ENCODE assay signal across 18 mouse cellular contexts in the genomic region with DNA sequence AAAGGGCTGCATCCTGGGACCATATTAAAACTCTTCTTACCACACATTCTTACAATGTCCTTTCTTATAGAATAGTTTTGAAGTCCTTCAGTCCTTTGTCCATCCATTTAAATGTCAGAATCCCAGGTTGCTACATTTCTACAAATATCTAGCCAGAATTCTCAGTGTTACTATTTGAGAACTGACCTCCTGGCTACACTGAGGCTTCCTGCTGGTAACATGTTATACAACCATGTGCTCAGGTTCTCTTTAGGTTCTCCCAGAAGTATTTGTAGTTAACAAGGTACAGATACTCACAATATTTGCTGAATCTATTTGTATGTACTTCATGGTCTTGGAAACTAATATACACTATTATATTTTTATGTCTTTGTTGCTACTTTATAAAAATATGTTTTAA.
DNase-seq lines count a peak whose midpoint lies in the region; ATAC-seq and TF ChIP-seq lines count a peak whose summit lies in the region.
"Had no signal": no experiment of that assay in that cellular context is flagged by ENCODE, and none has a peak within 500 bp of the region (broad histone marks: within the 10 kb centered on the region; RNA-seq: fewer than 3 reads in every experiment).

No protein-coding gene starts in this region.

- peak; percentile 43 for DNase-seq in cerebellum, adult 11 months
- peak; percentile 53 to 87 for DNase-seq in cerebellum, adult 2 months
- DNase-seq in cerebellum, postnatal 10 days = peak; percentile 48 to 56
- no peak for DNase-seq in B cell, adult 2 months
- DNase-seq in heart, postnatal 4 days = no peak
- no peak for DNase-seq in forebrain, postnatal 0 days
- DNase-seq: adrenal gland, adult 8-10 months; adrenal gland, postnatal 36 days; gastrocnemius, postnatal 14 days; heart, postnatal 36 days; kidney, adult 8-10 months had no signal

- H3K9me3 ChIP-seq in forebrain, postnatal 0 days (ENCODE audit: low read length) = no peaks in the 10 kb centered on the region
- H3K9me3 ChIP-seq: embryonic facial prominence, embryonic 12.5 days; forebrain, embryonic 15.5 days; hindbrain, embryonic 12.5 days had no signal

- no peak for TF ChIP-seq CTCF in cerebellum, adult 2 months (IDR thresholded peaks at IDR 0.05; ENCODE audit: borderline replicate concordance, insufficient read depth, low read depth, low read length)
- TF ChIP-seq CTCF in forebrain, postnatal 0 days (IDR thresholded peaks at IDR 0.05; ENCODE audit: low read depth) = no peak

- no peak for TF ChIP-seq POLR2A in cerebellum, adult 2 months (IDR thresholded peaks at IDR 0.05; ENCODE audit: borderline replicate concordance, insufficient read depth, low read length)

- H3K4me3 ChIP-seq in cerebellum, adult 2 months (replicated peaks; ENCODE audit: insufficient read depth, low read depth, low read length) = no peak overlapping the region
- H3K4me3 ChIP-seq in forebrain, postnatal 0 days (ENCODE audit: low read depth, low read length) = no peak overlapping the region
- H3K4me3 ChIP-seq: embryonic facial prominence, embryonic 12.5 days; forebrain, embryonic 15.5 days; heart, embryonic 12.5 days; hindbrain, embryonic 12.5 days had no signal

- H3K4me2 ChIP-seq in forebrain, postnatal 0 days (ENCODE audit: low read depth) = no peak overlapping the region
- H3K4me2 ChIP-seq: embryonic facial prominence, embryonic 12.5 days; forebrain, embryonic 15.5 days; heart, embryonic 12.5 days; hindbrain, embryonic 12.5 days had no signal

- no peaks in the 10 kb centered on the region for H3K36me3 ChIP-seq in forebrain, postnatal 0 days (ENCODE audit: insufficient read depth)
- H3K36me3 ChIP-seq: embryonic facial prominence, embryonic 12.5 days; forebrain, embryonic 15.5 days; hindbrain, embryonic 12.5 days had no signal

- peak overlapping the region; percentile 95; the same call in 1 of the 2 replicates for H3K27ac ChIP-seq in cerebellum, adult 2 months (ENCODE audit: insufficient read depth, low read length)
- no peak overlapping the region for H3K27ac ChIP-seq in forebrain, postnatal 0 days (ENCODE audit: low read depth, low read length)
- H3K27ac ChIP-seq: embryonic facial prominence, embryonic 12.5 days; forebrain, embryonic 15.5 days; hindbrain, embryonic 12.5 days had no signal

- peaks cover 9% of the 10 kb centered on the region; the same call in 1 of the 2 replicates for H3K4me1 ChIP-seq in cerebellum, adult 2 months (ENCODE audit: control insufficient read depth, insufficient read depth, low read length)
- no peaks in the 10 kb centered on the region for H3K4me1 ChIP-seq in forebrain, postnatal 0 days (ENCODE audit: insufficient read depth)
- H3K4me1 ChIP-seq: embryonic facial prominence, embryonic 12.5 days; forebrain, embryonic 15.5 days; heart, embryonic 12.5 days; hindbrain, embryonic 12.5 days had no signal

- H3K27me3 ChIP-seq in cerebellum, adult 2 months (ENCODE audit: control insufficient read depth, insufficient read depth, low read length) = no peaks in the 10 kb centered on the region
- H3K27me3 ChIP-seq in forebrain, postnatal 0 days (ENCODE audit: insufficient read depth, low read length) = no peaks in the 10 kb centered on the region
- H3K27me3 ChIP-seq: embryonic facial prominence, embryonic 12.5 days; forebrain, embryonic 15.5 days; heart, embryonic 12.5 days; hindbrain, embryonic 12.5 days had no signal

- H3K9ac ChIP-seq in forebrain, postnatal 0 days = no peak overlapping the region
- H3K9ac ChIP-seq: embryonic facial prominence, embryonic 12.5 days; forebrain, embryonic 15.5 days; heart, embryonic 12.5 days; hindbrain, embryonic 12.5 days had no signal

- no peak for ATAC-seq in forebrain, postnatal 0 days
- ATAC-seq: forebrain, embryonic 15.5 days; hindbrain, embryonic 16.5 days; inflammation-experienced regulatory T-cells, adult 6 months; intestine, postnatal 0 days had no signal

Comparison
In these comparisons a context has a peak if more than half of its experiments do, and no peak if none do; other contexts are left out.
1. DNase-seq: peak in cerebellum, adult 11 months (single experiment), cerebellum, adult 2 months (2 of 2) and cerebellum, postnatal 10 days (2 of 2); none in B cell, adult 2 months (0 of 2), heart, postnatal 4 days (single experiment) and forebrain, postnatal 0 days (single experiment).